Mouse (Mus musculus) MEL (cell line): ENCODE results near the gene Cd209b.
A peak's percentile ranks its signal among the peaks of the same experiment; 100 is the strongest.

Experiments
- CTCF ChIP-seq, 3 experiments: IDR thresholded peaks in 2 of 3; conservative IDR thresholded peaks in 1 of 3; 2 replicates each; pipeline ENCODE4 v1.5.1; 2011 to 2012; ENCODE audit warnings: low read length in 3 of 3, low read depth in 2 of 3, mild to moderate bottlenecking in 2 of 3, improper control_type of control experiment in 1 of 3, inconsistent platforms in 1 of 3, mixed read lengths in 1 of 3, moderate library complexity in 1 of 3; ENCODE audit not compliant: control insufficient read depth in 1 of 3, insufficient read depth in 1 of 3, poor library complexity in 1 of 3, severe bottlenecking in 1 of 3
- EP300 ChIP-seq, 2 experiments: IDR thresholded peaks; 2 replicates each; pipeline ENCODE4 v1.6.1; 2011; ENCODE audit warnings: improper control_type of control experiment in 2 of 2, low read length in 2 of 2, low read depth in 1 of 2, mild to moderate bottlenecking in 1 of 2
- TAL1 ChIP-seq: IDR thresholded peaks from 2 replicates; pipeline ENCODE4 v1.6.1; 2012; ENCODE audit warnings: mild to moderate bottlenecking, inconsistent platforms, low read length, moderate library complexity, mixed read lengths
- UBTF ChIP-seq: IDR thresholded peaks from 2 replicates; pipeline ENCODE4 v1.6.1; 2012; ENCODE audit warnings: low read depth, mild to moderate bottlenecking, inconsistent platforms, low read length, improper control_type of control experiment, moderate library complexity, borderline replicate concordance; ENCODE audit not compliant: insufficient read depth
- USF1 ChIP-seq: IDR thresholded peaks from 2 replicates; pipeline ENCODE4 v1.6.1; 2014; ENCODE audit warnings: low read depth, mild to moderate bottlenecking, inconsistent platforms, low read length, improper control_type of control experiment, moderate library complexity

DNA sequence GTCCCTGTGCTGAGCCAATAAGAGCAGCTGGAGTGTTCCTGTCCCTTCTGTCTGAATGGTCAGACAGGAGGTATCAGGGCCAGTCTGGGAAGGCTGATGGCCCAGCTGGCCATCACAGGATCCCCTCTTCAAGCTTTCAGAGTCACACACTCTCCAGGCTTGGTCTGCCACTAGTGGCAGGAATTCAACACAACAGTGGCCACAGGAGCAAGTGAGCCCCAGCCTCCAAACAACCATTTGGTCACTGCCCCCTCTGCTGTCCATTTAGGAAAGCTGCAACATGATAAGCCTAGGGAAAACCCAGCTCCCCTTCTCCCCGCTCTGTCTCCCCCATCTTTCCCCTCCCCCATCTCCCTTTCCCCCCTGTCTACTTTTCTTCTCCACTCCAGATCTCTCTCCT lies 29.4 kb upstream of the Cd209b start:
- TF ChIP-seq CTCF (IDR thresholded peaks at IDR 0.05 in 2 of 3, conservative IDR thresholded peaks at IDR 0.05 in 1 of 3; ENCODE audit: control insufficient read depth in 1 of 3, insufficient read depth in 1 of 3, low read depth in 2 of 3, low read length in 3 of 3, poor library complexity in 1 of 3, severe bottlenecking in 1 of 3): peak in 2 of 3 experiments; percentile 19 to 39; a peak in 3 of 6 replicates
- TF ChIP-seq USF1: no peak
- no peak for TF ChIP-seq UBTF
- no peak for TF ChIP-seq TAL1
- TF ChIP-seq EP300 (IDR thresholded peaks at IDR 0.05; ENCODE audit: low read depth in 1 of 2, low read length in 2 of 2): no peak
